Mouse (Mus musculus) hindbrain, embryonic 14.5 days (tissue): ENCODE results near the gene Map7. TPM values are rescaled to one million over a fixed set of nuclear protein-coding genes. Genes with fewer than 3 reads are reported as not detected.

Experiments used
- ATAC-seq: fragments of 200-750 bp; cut with Nextera tagmentation; 2 replicates; pipeline ENCODE4 v1.8.0; 2017; ENCODE audit warnings: moderate number of reproducible peaks, mild to moderate bottlenecking, moderate TSS enrichment, moderate library complexity; ENCODE audit not compliant: low FRiP score
- DNase-seq: peaks from one replicate; pipeline ENCODE4 v3.0.0-alpha.2; 2015; ENCODE audit warnings: low spot score
- H3K27ac ChIP-seq: fragments of 300-500 bp; sonication (generic); 2 replicates; pipeline ENCODE4 v1.5.1; 2014; ENCODE audit warnings: mild to moderate bottlenecking, moderate library complexity
- H3K27me3 ChIP-seq: fragments of 300-500 bp; sonication (generic); 2 replicates; pipeline ENCODE4 v1.6.1; 2014; ENCODE audit warnings: mild to moderate bottlenecking, low read length, mixed read lengths; ENCODE audit not compliant: control insufficient read depth, insufficient read depth
- H3K36me3 ChIP-seq: fragments of 300-500 bp; sonication (generic); replicated peaks from 2 replicates; pipeline ENCODE4 v1.6.1; 2014; ENCODE audit not compliant: control insufficient read depth, insufficient read depth
- H3K4me1 ChIP-seq: fragments of 300-500 bp; sonication (generic); replicated peaks from 2 replicates; pipeline ENCODE4 v1.6.1; 2014; ENCODE audit warnings: antibody characterized with exemption, low read length, mixed read lengths; ENCODE audit not compliant: control insufficient read depth, insufficient read depth
- H3K4me2 ChIP-seq: fragments of 300-500 bp; sonication (generic); replicated peaks from 2 replicates; pipeline ENCODE4 v1.6.1; 2014; ENCODE audit warnings: mild to moderate bottlenecking, moderate library complexity
- H3K4me3 ChIP-seq: fragments of 300-500 bp; sonication (generic); replicated peaks from 2 replicates; pipeline ENCODE4 v1.5.1; 2014; ENCODE audit warnings: mild to moderate bottlenecking, low read length
- H3K9ac ChIP-seq: fragments of 300-500 bp; sonication (generic); 2 replicates; pipeline ENCODE4 v1.6.1; 2014
- H3K9me3 ChIP-seq: fragments of 300-500 bp; sonication (generic); 2 replicates; pipeline ENCODE4 v1.6.1; 2016; ENCODE audit warnings: low read length; ENCODE audit not compliant: control insufficient read depth
- WGBS: fragments of 180-500 bp; shearing (Covaris S2); extraction: QIAGEN DNeasy Blood & Tissue Kit; methylation state at CpG from one replicate; pipeline ENCODE4 v1.1.7; 2014; 5-methylcytosine and 5-hydroxymethylcytosine counted together
- polyA plus RNA-seq: library from polyadenylated mRNA; unstranded; fragments of >200 nt; fragmentation: Nextera tagmentation; extraction: Ambion mirVana; gene quantifications from 2 replicates; pipeline ENCODE4 v1.2.1, GENCODE M21; 2014

Map7 gene
- polyA plus RNA-seq, 1 experiment from 2014 or later, result 8.7 TPM

DNA sequence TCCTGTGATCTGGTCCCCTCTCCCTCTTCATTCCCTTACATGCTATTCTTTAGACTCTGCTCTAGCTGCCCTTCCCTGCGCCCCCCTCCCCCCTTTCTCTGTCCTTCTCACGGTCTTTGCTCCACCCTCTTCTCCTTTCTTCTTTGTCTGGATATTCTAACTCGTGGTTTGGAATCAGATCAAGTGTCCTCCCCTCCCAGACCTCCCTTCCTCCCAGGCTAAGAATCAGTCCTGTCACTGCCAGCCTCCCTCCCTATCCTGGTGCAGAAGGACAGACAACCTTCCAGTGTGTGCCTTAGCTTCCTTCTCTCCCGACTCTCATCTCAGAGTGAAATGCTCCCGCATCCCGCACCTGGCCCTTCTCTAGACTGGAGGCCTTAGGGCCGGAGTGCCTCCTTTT, 27.8 kb downstream of the Map7 start:
- no peaks in the 10 kb centered on the region for H3K27me3 ChIP-seq
- H3K27ac ChIP-seq, result no peak overlapping the region
- 62% methylated on average over 7 of the region's 7 CpGs for WGBS
- no peak overlapping the region for H3K9ac ChIP-seq
- no peak overlapping the region for H3K4me2 ChIP-seq
- peaks cover 9% of the 10 kb centered on the region for H3K4me1 ChIP-seq
- no peak for ATAC-seq
- no peak overlapping the region for H3K4me3 ChIP-seq
- no peaks in the 10 kb centered on the region for H3K36me3 ChIP-seq
- no peak for DNase-seq
- H3K9me3 ChIP-seq, result no peaks in the 10 kb centered on the region

- no peaks in the 10 kb centered on the region for H3K36me3 ChIP-seq
- H3K4me3 ChIP-seq, result no peak overlapping the region
- no peak overlapping the region for H3K27ac ChIP-seq
- 50% methylated on average over 12 of the region's 12 CpGs for WGBS
- ATAC-seq (no peak), DNase-seq (no peak)
- peaks cover 10% of the 10 kb centered on the region for H3K4me1 ChIP-seq
- no peak overlapping the region for H3K4me2 ChIP-seq
- H3K9ac ChIP-seq, result no peak overlapping the region
- H3K27me3 ChIP-seq, result no peaks in the 10 kb centered on the region
- no peaks in the 10 kb centered on the region for H3K9me3 ChIP-seq
These were observed 30.7 kb downstream of the Map7 start for GRCm38 (mm10) chr10:20178807-20179605.

DNA sequence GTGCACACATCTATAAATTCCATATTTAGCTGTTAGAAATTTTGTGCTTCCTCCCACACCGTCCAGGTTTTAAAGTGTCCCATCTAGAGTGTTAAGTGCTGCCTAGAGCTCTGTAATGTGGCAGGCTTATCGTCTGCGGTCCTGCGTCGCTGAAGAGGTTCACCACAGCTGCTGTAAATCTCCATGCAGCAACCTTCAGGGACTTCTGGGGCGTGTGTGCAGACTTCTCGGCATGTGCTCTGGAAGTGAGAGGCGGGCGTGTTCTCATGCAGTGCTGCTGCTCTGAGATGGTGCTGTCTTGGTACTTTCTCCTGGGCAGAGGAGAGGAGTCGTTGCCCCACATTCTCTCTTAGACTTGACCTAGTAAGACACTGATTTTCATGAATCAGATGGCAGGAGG, 32.9 kb downstream of the Map7 start:
- H3K36me3 ChIP-seq, result no peaks in the 10 kb centered on the region
- H3K27ac ChIP-seq, result no peak overlapping the region
- DNase-seq (no peak), ATAC-seq (no peak)
- H3K9me3 ChIP-seq, result no peaks in the 10 kb centered on the region
- H3K4me3 ChIP-seq, result no peak overlapping the region
- H3K4me1 ChIP-seq, result peaks cover 10% of the 10 kb centered on the region
- no peak overlapping the region for H3K4me2 ChIP-seq
- H3K9ac ChIP-seq, result no peak overlapping the region
- 49% methylated on average over 10 of the region's 10 CpGs for WGBS
- H3K27me3 ChIP-seq, result no peaks in the 10 kb centered on the region

- no peak overlapping the region for H3K4me2 ChIP-seq
- DNase-seq (no peak), ATAC-seq (no peak)
- H3K4me3 ChIP-seq, result no peak overlapping the region
- H3K9me3 ChIP-seq, result no peaks in the 10 kb centered on the region
- H3K27me3 ChIP-seq, result no peaks in the 10 kb centered on the region
- no peaks in the 10 kb centered on the region for H3K36me3 ChIP-seq
- WGBS, result 55% methylated on average over 11 of the region's 11 CpGs
- H3K9ac ChIP-seq, result no peak overlapping the region
- H3K27ac ChIP-seq, result no peak overlapping the region
- H3K4me1 ChIP-seq, result peaks cover 10% of the 10 kb centered on the region
These were observed 33.6 kb downstream of the Map7 start for GRCm38 (mm10) chr10:20181680-20182399.

GRCm38 (mm10) chr10:20184326-20184725, 36.1 kb downstream of the Map7 start:
- Histone ChIP-seq H3K9ac (no peak overlapping the region), H3K27ac (no peak overlapping the region), H3K9me3 (no peaks in the 10 kb centered on the region), H3K4me2 (no peak overlapping the region), H3K27me3 (no peaks in the 10 kb centered on the region), H3K36me3 (no peaks in the 10 kb centered on the region), H3K4me3 (no peak overlapping the region), H3K4me1 (peaks cover 10% of the 10 kb centered on the region)
- 73% methylated on average over 4 of the region's 4 CpGs for WGBS
- ATAC-seq (no peak), DNase-seq (no peak)

DNA sequence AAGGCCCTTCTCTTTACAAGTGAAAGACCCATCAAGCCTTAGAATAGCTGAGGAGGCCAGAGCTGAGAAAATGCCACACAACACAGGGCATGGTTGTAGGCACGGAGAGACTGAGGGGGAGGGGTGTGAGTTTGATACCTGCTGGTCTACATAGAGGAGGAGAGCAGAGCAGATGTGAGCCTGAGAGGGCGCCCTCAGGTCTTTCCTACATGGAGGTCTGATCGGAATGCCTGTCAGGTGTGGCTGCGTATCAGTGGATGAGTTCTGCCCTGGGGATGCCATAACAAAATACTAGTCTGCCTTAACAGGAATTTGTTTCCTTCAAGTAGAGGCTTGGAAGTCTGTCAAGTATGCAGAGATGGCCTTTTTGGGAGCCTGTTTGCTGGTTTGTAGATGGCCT, 37.0 kb downstream of the Map7 start:
- H3K27ac ChIP-seq, result no peak overlapping the region
- H3K4me1 ChIP-seq, result peaks cover 10% of the 10 kb centered on the region
- no peaks in the 10 kb centered on the region for H3K36me3 ChIP-seq
- H3K9me3 ChIP-seq, result no peaks in the 10 kb centered on the region
- no peaks in the 10 kb centered on the region for H3K27me3 ChIP-seq
- no peak overlapping the region for H3K4me2 ChIP-seq
- ATAC-seq (no peak), DNase-seq (no peak)
- no peak overlapping the region for H3K9ac ChIP-seq
- no peak overlapping the region for H3K4me3 ChIP-seq
- 88% methylated on average over 4 of the region's 4 CpGs for WGBS

- Histone ChIP-seq H3K36me3 (no peaks in the 10 kb centered on the region), H3K9me3 (no peaks in the 10 kb centered on the region), H3K4me1 (peaks cover 10% of the 10 kb centered on the region), H3K9ac (no peak overlapping the region), H3K4me2 (no peak overlapping the region), H3K4me3 (no peak overlapping the region), H3K27me3 (no peaks in the 10 kb centered on the region), H3K27ac (no peak overlapping the region)
- ATAC-seq, result no peak
- 94% methylated on average over 2 of the region's 2 CpGs for WGBS
- no peak for DNase-seq
These were observed 37.5 kb downstream of the Map7 start for GRCm38 (mm10) chr10:20185806-20186205.

GRCm38 (mm10) chr10:20186800-20187273, 38.6 kb downstream of the Map7 start:
- Histone ChIP-seq H3K4me2 (no peak overlapping the region), H3K4me1 (peaks cover 6% of the 10 kb centered on the region), H3K27me3 (no peaks in the 10 kb centered on the region), H3K36me3 (no peaks in the 10 kb centered on the region), H3K9me3 (no peaks in the 10 kb centered on the region), H3K4me3 (no peak overlapping the region), H3K27ac (no peak overlapping the region), H3K9ac (no peak overlapping the region)
- WGBS, result 88% methylated on average over 5 of the region's 5 CpGs
- no peak for DNase-seq
- ATAC-seq, result no peak

- 91% methylated on average over 6 of the region's 6 CpGs for WGBS
- ATAC-seq (no peak), DNase-seq (no peak)
- Histone ChIP-seq H3K4me2 (no peak overlapping the region), H3K27ac (no peak overlapping the region), H3K27me3 (no peaks in the 10 kb centered on the region), H3K9ac (no peak overlapping the region), H3K36me3 (no peaks in the 10 kb centered on the region), H3K4me1 (0 out of 2 replicates have a peak, but pooled peaks cover 2% of the 10 kb centered on the region), H3K4me3 (no peak overlapping the region), H3K9me3 (no peaks in the 10 kb centered on the region)
These were observed 42.0 kb downstream of the Map7 start for GRCm38 (mm10) chr10:20190139-20190747.
